Mouse (Mus musculus) liver, adult 2 months (tissue): ENCODE measurements at regions not wholly inside any gene's neighbourhood (a gene's known extent, or its start where the extent isn't known, plus 50 kb on each side); places are given as distances from the start of the nearest gene placed in this dataset.

Source experiments
- CTCF ChIP-seq: fragments of 200-500 bp; IDR thresholded peaks from 2 replicates; pipeline ENCODE4 v1.5.1; 2011; ENCODE audit warnings: low read depth, low read length, control low read depth
- POLR2A ChIP-seq: fragments of 200-500 bp; IDR thresholded peaks from 2 replicates; pipeline ENCODE4 v1.6.1; 2011; ENCODE audit warnings: low read length, control low read depth; ENCODE audit not compliant: insufficient read depth; ENCODE audit errors: extremely low read depth

GRCm38 (mm10) chr1:136693421-136693820 lies 68.7 kb downstream of the Zfp281 start:
- no peak for TF ChIP-seq CTCF
- no peak for TF ChIP-seq POLR2A
